Mouse (Mus musculus): ENCODE results near the gene Prox2. TPM values are rescaled to one million over a fixed set of nuclear protein-coding genes. Genes with fewer than 3 reads are reported as not detected.

Gene Prox2
- polyA plus RNA-seq (2015; fragmentation: Nextera tagmentation; extraction: Ambion mirVana) = 3.6 and 3.9 TPM in 2 replicates

- Histone ChIP-seq H3K9ac (peak within 1 kb of the TSS; percentile 95), H3K4me2 (peak within 1 kb of the TSS; percentile 61), H3K4me3 (peak within 1 kb of the TSS; percentile 99), H3K36me3 (no peaks in the 10 kb centered on the region; the same call in 1 of the 2 replicates), H3K27me3 (no peaks in the 10 kb centered on the region), H3K9me3 (no peaks in the 10 kb centered on the region), H3K4me1 (peaks cover 35% of the 10 kb centered on the region), H3K27ac (peak within 1 kb of the TSS; percentile 84)
- ATAC-seq (ENCODE audit: insufficient number of reproducible peaks, low FRiP score, low TSS enrichment, low read depth) = peak; percentile 83
- under 1% methylated on average over 83 of the region's 83 CpGs for WGBS
Observed at GRCm38 (mm10) chr12:85110698-85111592, at the start of gene Prox2, which contains the start of gene Dlst. Gene Prox2, minus strand, starts transcription at chr12:85110759. Gene Dlst, plus strand, starts transcription at chr12:85110833.

- H3K9me3 ChIP-seq = no peaks in the 10 kb centered on the region
- no peaks in the 10 kb centered on the region for H3K36me3 ChIP-seq
- no peak overlapping the region for H3K4me2 ChIP-seq
- H3K27me3 ChIP-seq = no peaks in the 10 kb centered on the region
- H3K27ac ChIP-seq = no peak overlapping the region
- no peak overlapping the region for H3K9ac ChIP-seq
- no peak overlapping the region for H3K4me3 ChIP-seq
- WGBS = 56% methylated on average over 5 of the region's 5 CpGs
- peak; percentile 77; the same call in 1 of the 2 replicates for ATAC-seq (ENCODE audit: insufficient number of reproducible peaks, low FRiP score, low TSS enrichment, low read depth)
- H3K4me1 ChIP-seq = peaks cover 9% of the 10 kb centered on the region; the same call in 1 of the 2 replicates
Observed at GRCm38 (mm10) chr12:85159592-85159991, 49.0 kb upstream of the Prox2 start.

DNA sequence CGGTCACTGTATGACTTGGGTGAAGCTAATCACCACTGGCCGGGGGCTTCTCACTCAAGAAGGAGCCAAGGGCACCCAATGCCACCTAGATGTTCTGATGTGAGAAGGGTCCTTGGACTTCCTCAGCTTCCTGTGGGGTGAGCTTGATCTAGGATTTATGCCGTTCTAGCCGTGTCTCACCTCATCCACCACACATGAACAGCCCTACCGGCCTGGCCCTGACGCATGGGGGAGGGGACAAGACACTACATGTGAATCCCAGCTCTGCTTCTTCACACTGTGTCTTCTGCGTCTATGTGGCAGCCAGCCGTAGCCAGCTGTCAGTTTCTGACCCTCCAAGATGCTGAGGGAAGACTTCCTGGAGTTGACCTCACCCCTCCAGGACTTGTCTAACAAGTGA is 48.2 kb upstream of the Prox2 start:
- WGBS = 92% methylated on average over 8 of the region's 8 CpGs
- no peak overlapping the region for H3K4me2 ChIP-seq
- no peaks in the 10 kb centered on the region for H3K9me3 ChIP-seq
- no peak overlapping the region for H3K9ac ChIP-seq
- H3K4me3 ChIP-seq = no peak overlapping the region
- ATAC-seq (ENCODE audit: insufficient number of reproducible peaks, low FRiP score, low TSS enrichment, low read depth) = no peak
- no peaks in the 10 kb centered on the region for H3K27me3 ChIP-seq
- H3K36me3 ChIP-seq = no peaks in the 10 kb centered on the region
- H3K27ac ChIP-seq = no peak overlapping the region
- peaks cover 9% of the 10 kb centered on the region; the same call in 1 of the 2 replicates for H3K4me1 ChIP-seq

- WGBS = 85% methylated on average over 14 of the region's 14 CpGs
- no peak for ATAC-seq (ENCODE audit: insufficient number of reproducible peaks, low FRiP score, low TSS enrichment, low read depth)
- Histone ChIP-seq H3K4me2 (no peak overlapping the region), H3K27ac (no peak overlapping the region), H3K4me3 (no peak overlapping the region), H3K27me3 (no peaks in the 10 kb centered on the region), H3K9ac (no peak overlapping the region), H3K36me3 (no peaks in the 10 kb centered on the region), H3K4me1 (peaks cover 9% of the 10 kb centered on the region; the same call in 1 of the 2 replicates), H3K9me3 (no peaks in the 10 kb centered on the region)
Observed at GRCm38 (mm10) chr12:85157797-85158460, 47.4 kb upstream of the Prox2 start.

DNA sequence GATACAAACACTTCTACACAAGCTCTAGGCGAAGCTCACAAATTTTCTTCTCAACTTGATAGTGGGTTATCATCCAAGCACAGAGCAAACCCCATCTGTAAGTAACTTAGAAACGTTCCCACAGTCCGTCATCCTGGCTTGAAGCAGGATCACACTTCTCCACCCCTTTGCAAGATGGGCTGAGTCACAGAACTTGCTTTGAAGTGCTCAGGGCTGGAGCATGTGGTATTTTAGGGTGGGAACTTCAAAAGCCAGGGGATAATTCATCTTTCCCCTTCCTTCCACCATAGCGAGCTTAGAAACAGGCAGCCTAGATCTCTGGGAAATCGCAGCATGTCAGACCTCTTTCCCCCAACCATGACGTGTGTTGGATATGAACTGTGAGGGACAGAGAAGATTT is 45.8 kb upstream of the Prox2 start:
- 13% methylated on average over 6 of the region's 6 CpGs for WGBS
- H3K27ac ChIP-seq = peak overlapping the region; percentile 40; the same call in 1 of the 2 replicates

DNA sequence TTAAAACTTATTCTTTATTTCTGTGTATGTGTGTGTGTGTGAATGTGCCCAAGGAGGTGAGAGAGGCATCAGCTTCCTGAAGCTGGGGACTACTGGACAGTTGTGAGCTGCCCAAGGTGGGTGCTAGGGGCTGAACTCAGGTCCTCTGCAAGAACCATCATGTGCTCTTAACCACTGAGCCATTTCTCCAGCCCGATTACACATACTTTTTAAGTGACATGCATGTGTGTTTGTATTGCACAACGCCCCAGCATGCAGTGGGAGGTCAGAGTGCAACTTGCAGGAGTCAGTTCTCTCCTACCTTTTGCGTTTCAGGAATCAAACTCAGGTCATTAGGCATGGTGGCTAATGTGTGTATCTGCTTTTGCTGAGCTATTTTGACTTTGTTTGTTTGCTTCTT is 42.5 kb upstream of the Prox2 start:
- Histone ChIP-seq H3K4me3 (no peak overlapping the region), H3K9me3 (no peaks in the 10 kb centered on the region), H3K4me1 (peaks cover 10% of the 10 kb centered on the region), H3K27me3 (peaks cover 24% of the 10 kb centered on the region), H3K27ac (no peak overlapping the region), H3K4me2 (no peak overlapping the region), H3K9ac (no peak overlapping the region), H3K36me3 (no peaks in the 10 kb centered on the region)
- ATAC-seq (ENCODE audit: insufficient number of reproducible peaks, low FRiP score, low TSS enrichment, low read depth) = no peak
- WGBS = 74% methylated on average over 3 of the region's 3 CpGs

More for the DNA sequence above, 45.8 kb upstream of the Prox2 start:
- no peak overlapping the region for H3K4me3 ChIP-seq
- no peak overlapping the region for H3K4me2 ChIP-seq
- H3K36me3 ChIP-seq = no peaks in the 10 kb centered on the region
- ATAC-seq (ENCODE audit: insufficient number of reproducible peaks, low FRiP score, low TSS enrichment, low read depth) = no peak
- peaks cover 9% of the 10 kb centered on the region; the same call in 1 of the 2 replicates for H3K4me1 ChIP-seq
- H3K9ac ChIP-seq = no peak overlapping the region
- no peaks in the 10 kb centered on the region for H3K9me3 ChIP-seq
- H3K27me3 ChIP-seq = peaks cover 4% of the 10 kb centered on the region

DNA sequence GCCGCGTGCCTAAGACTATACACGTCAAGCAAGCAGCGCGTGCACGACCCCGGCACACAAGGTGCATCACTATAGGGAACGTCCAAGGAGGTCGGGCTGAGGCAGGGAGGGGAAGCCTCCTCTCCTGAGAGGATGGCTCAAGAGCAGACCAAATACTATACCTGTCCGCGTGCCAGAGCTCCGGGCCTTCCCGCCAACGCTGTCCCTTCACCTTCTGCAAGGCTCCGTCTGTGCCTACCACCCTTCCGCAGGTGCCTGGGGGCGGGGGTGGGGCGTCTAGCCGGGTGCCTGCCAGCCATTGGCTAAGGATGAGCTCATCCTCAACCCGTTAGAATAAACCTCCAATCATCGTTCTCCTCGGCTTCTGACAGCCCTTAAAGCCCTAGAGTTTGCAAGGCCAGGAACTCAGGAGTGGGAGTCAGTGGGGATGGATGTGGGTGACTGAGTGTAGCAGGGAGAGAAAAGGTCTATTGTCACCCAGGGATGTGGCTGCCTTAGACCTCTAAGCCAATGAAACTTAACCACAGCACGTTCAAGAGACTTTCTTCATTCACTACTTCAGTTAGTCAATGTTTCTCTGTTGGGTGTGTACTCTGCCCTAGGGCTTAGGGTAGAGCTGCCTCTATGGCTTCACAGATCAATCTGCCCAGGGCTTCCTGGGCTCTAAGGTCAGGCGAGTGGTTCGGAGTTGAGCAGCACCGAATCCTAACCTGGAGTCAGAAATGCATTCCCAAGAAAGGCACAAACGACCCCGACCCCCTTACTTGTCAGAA is 40.6 kb upstream of the Prox2 start, which contains the start of gene Rps6kl1:
TSS of gene Rps6kl1 (minus strand) at position 263 of the 773 bp plus-strand sequence.
- peak within 1 kb of the TSS; percentile 16; the same call in 1 of the 2 replicates for H3K4me3 ChIP-seq
- ATAC-seq (ENCODE audit: insufficient number of reproducible peaks, low FRiP score, low TSS enrichment, low read depth) = no peak
- peak within 1 kb of the TSS; percentile 40 for H3K4me2 ChIP-seq
- peaks cover 24% of the 10 kb centered on the region for H3K27me3 ChIP-seq
- 13% methylated on average over 28 of the region's 28 CpGs for WGBS
- H3K36me3 ChIP-seq = no peaks in the 10 kb centered on the region
- H3K27ac ChIP-seq = no peak within 1 kb of the TSS
- H3K4me1 ChIP-seq = peaks cover 15% of the 10 kb centered on the region
- no peaks in the 10 kb centered on the region for H3K9me3 ChIP-seq
- H3K9ac ChIP-seq = no peak within 1 kb of the TSS

GRCm38 (mm10) chr12:85150321-85151001 is 39.9 kb upstream of the Prox2 start:
- peaks cover 20% of the 10 kb centered on the region for H3K4me1 ChIP-seq
- H3K4me2 ChIP-seq = peak overlapping the region; percentile 40
- H3K36me3 ChIP-seq = no peaks in the 10 kb centered on the region
- H3K4me3 ChIP-seq = peak overlapping the region; percentile 16; the same call in 1 of the 2 replicates
- WGBS = 16% methylated on average over 20 of the region's 20 CpGs
- no peak for ATAC-seq (ENCODE audit: insufficient number of reproducible peaks, low FRiP score, low TSS enrichment, low read depth)
- H3K9ac ChIP-seq = no peak overlapping the region
- no peak overlapping the region for H3K27ac ChIP-seq
- no peaks in the 10 kb centered on the region for H3K9me3 ChIP-seq
- H3K27me3 ChIP-seq = peaks cover 24% of the 10 kb centered on the region

DNA sequence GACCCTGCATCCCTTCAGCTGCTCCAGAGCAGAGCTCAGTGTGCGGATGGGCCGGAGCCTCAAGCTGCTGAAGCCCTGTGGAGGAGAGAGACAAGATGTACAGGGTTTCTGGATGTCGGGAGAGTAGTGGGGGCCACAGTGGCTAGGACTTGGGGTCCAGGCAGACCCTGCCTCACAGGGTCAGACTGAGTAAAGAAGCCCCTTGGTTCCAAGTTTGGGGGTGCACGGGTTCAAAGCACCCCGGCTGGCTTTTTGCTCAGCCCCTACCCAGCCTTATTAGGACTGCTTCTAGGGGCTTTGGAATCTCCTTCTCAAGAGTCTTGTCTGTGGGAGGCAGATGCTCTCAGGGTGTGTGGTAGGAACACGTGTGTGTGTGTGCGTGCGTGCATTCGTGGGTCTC is 36.3 kb upstream of the Prox2 start:
- no peak for ATAC-seq (ENCODE audit: insufficient number of reproducible peaks, low FRiP score, low TSS enrichment, low read depth)
- peaks cover 24% of the 10 kb centered on the region for H3K27me3 ChIP-seq
- H3K9me3 ChIP-seq = no peaks in the 10 kb centered on the region
- H3K9ac ChIP-seq = no peak overlapping the region
- peaks cover 32% of the 10 kb centered on the region for H3K4me1 ChIP-seq
- no peak overlapping the region for H3K27ac ChIP-seq
- H3K4me2 ChIP-seq = no peak overlapping the region
- no peaks in the 10 kb centered on the region for H3K36me3 ChIP-seq
- no peak overlapping the region for H3K4me3 ChIP-seq
- WGBS = 80% methylated on average over 9 of the region's 9 CpGs

DNA sequence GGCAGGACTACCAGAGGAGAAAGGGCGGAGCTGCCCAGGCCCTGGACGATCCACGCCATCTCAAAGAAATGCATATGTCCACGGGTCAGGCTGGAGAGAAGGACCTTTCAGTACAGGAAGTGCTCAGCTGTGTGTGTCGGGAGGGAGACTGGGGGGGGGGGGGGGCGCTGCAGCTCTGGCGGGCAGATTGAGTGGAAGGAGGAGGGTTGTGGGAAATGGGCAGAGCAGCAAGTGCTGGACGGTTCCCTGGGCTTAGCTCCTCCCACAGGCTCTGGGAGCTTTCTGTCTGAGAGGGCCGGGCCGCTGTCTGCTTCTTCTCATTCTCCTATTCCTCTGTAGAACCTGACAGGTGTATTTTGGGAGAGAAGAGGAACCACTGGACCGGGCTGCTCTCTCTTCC is 35.8 kb upstream of the Prox2 start:
- Histone ChIP-seq H3K9ac (no peak overlapping the region), H3K9me3 (no peaks in the 10 kb centered on the region), H3K4me2 (no peak overlapping the region), H3K27ac (peak overlapping the region; percentile 67; the same call in 1 of the 2 replicates), H3K27me3 (peaks cover 20% of the 10 kb centered on the region), H3K4me1 (peaks cover 32% of the 10 kb centered on the region), H3K36me3 (no peaks in the 10 kb centered on the region), H3K4me3 (no peak overlapping the region)
- WGBS = 25% methylated on average over 11 of the region's 11 CpGs
- ATAC-seq (ENCODE audit: insufficient number of reproducible peaks, low FRiP score, low TSS enrichment, low read depth) = no peak

- Histone ChIP-seq H3K36me3 (no peaks in the 10 kb centered on the region), H3K27ac (peak overlapping the region; percentile 67), H3K4me2 (no peak overlapping the region), H3K9me3 (no peaks in the 10 kb centered on the region), H3K9ac (no peak overlapping the region), H3K4me1 (peaks cover 28% of the 10 kb centered on the region), H3K4me3 (no peak overlapping the region), H3K27me3 (peaks cover 13% of the 10 kb centered on the region)
- WGBS = 49% methylated on average over 9 of the region's 9 CpGs
- peak; percentile 25; the same call in 1 of the 2 replicates for ATAC-seq (ENCODE audit: insufficient number of reproducible peaks, low FRiP score, low TSS enrichment, low read depth)
Observed at GRCm38 (mm10) chr12:85145630-85146029, 35.1 kb upstream of the Prox2 start.
